Mouse (Mus musculus): ENCODE results near the gene Nmur2. TPM values are rescaled to one million over a fixed set of nuclear protein-coding genes. Genes with fewer than 3 reads are reported as not detected.

Nmur2 gene
- 0.08 and 0.09 TPM in 2 replicates for polyA plus RNA-seq (2015; fragmentation: Nextera tagmentation; extraction: Ambion mirVana)

- no peak for DNase-seq (ENCODE audit: low spot score)
Observed at GRCm38 (mm10) chr11:56040917-56041316, at the start of gene Nmur2. Gene Nmur2 (minus strand): TSS chr11:56041010.

GRCm38 (mm10) chr11:56089127-56089689, 48.4 kb upstream of the Nmur2 start:
- DNase-seq (ENCODE audit: low spot score) = no peak

- no peak for DNase-seq (ENCODE audit: low spot score)
Observed at GRCm38 (mm10) chr11:56072131-56072530, 31.3 kb upstream of the Nmur2 start.

DNA sequence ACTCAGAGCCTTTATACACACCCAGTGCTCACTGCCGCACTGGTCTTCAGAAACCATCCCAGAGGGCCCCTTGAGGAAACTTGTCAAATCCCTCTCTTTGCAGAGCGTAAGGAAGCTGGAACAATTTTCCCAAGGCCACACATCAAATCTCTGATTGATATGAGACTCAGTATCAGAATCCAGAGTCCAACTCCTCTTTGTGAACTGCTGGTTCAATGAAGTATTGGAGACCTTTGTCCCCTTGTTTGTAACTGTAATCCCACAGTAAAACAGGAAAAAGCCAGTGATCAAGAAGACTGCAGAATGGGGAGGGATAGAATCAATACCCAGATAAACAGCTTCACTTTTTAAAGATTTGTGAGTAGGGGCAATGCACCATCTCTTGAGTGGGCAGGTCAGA, 28.8 kb upstream of the Nmur2 start:
- no peak for DNase-seq (ENCODE audit: low spot score)

GRCm38 (mm10) chr11:56065147-56065546, 24.3 kb upstream of the Nmur2 start:
- DNase-seq (ENCODE audit: low spot score) = no peak

DNA sequence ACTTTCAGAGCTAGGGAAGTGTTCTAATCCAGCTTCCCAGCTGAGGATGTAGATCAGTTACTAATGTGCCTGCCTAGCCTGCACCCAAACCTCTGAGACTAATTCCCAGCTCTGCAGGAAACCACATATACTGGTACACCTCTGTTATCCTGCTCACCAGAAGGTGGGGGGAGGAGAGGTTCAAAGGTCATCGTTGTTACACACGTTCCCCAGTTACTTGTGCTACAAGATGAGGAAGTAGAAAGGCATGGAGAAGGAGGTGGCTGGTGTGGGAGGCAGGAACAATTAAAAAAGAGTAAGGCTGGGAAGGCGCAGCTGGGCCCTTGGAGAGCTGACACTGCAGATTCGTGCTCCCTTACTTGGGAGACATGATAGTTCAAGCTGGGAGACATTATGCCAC, 23.8 kb upstream of the Nmur2 start:
- DNase-seq (ENCODE audit: low spot score) = no peak

DNA sequence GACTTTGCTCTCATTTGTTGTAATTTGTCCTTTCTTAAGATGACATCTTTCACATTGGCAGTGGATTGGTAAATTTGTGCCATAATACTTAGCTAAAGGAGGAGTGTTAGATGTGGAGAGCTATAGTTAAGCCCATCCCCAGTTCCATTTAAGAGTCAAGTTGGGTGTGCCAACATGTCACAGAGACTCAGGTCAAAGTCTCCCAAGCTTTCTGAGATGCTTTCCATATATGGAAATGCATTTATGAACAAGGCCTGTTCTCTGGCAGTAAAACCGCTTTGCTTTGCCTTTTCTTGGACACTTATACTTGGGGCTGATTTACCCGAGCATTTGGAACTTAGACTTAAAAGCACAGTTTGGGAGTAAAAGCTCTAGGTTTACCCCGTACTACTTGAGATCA, 18.4 kb upstream of the Nmur2 start:
- no peak for DNase-seq (ENCODE audit: low spot score)

GRCm38 (mm10) chr11:56054439-56054838, 13.6 kb upstream of the Nmur2 start:
- DNase-seq (ENCODE audit: low spot score) = no peak

DNA sequence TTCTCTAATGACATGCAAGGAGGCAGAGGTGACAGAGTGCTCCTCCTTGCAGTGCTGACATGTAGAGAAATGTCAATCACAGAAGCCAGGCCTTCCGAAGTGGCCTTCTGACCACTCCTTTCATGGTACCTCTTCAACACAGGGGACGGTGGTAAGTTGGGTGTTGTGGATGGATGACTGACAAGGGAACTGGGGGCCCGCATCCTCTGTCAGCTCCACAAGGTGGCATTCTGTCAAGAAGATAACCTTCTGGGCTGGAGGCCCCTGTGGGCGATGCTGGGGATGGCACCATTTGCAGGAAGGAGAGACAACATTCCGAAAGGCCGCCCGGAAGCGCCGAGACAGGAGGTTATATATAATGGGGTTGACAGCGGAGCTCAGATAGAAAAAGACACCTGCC, 14.0 kb downstream of the Nmur2 start:
- no peak for DNase-seq (ENCODE audit: low spot score)

GRCm38 (mm10) chr11:56025746-56026570, 14.9 kb downstream of the Nmur2 start:
- no peak for DNase-seq (ENCODE audit: low spot score)

GRCm38 (mm10) chr11:56013510-56014057, 27.2 kb downstream of the Nmur2 start:
- DNase-seq (ENCODE audit: low spot score) = no peak

GRCm38 (mm10) chr11:56012396-56012795, 28.4 kb downstream of the Nmur2 start:
- DNase-seq (ENCODE audit: low spot score) = no peak

- no peak for DNase-seq (ENCODE audit: low spot score)
Observed at GRCm38 (mm10) chr11:56008277-56008676, 32.5 kb downstream of the Nmur2 start.

- DNase-seq (ENCODE audit: low spot score) = no peak
Observed at GRCm38 (mm10) chr11:55992799-55993198, 48.0 kb downstream of the Nmur2 start.

DNA sequence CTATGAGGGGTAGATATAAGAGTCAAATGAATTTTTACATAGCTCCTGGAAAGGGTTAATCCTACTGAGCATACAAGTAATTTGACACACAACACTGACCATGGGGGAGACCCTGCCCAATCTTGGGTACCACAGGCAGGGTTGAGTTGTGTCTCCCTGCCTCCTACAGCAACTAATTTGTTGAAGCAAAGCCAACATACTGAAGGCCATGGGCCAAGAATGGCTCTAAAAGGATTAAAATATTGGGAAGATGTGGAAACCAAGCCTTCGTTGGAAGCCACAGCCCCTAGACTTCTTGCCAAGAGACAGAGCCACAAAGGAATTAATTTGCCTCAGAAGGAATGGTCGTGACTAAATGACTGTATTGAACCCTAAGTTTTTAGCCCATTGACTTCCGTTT, 48.7 kb downstream of the Nmur2 start:
- no peak for DNase-seq (ENCODE audit: low spot score)

- peak; percentile 7 for DNase-seq (ENCODE audit: low spot score)
Observed at GRCm38 (mm10) chr11:55991505-55992066, 49.2 kb downstream of the Nmur2 start.

DNA sequence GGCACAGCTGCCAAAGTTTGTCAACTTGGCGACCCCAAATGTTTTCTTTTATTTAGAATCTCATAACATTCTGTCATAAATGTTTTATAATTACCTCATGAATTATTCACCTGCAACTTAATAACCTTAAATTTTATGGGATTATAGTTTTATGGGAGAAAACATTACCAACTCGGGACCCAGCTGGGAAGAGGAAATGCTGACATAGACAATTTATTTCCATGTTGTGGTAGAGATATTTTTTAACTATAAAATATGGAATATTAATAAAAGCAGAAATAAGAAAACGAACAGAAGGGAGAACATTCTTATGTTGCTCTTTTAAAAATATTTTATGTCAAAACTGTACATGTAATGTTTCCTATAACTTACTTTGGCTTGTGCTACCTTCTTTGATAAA, 56.2 kb downstream of the Nmur2 start:
- DNase-seq (ENCODE audit: low spot score) = no peak

DNA sequence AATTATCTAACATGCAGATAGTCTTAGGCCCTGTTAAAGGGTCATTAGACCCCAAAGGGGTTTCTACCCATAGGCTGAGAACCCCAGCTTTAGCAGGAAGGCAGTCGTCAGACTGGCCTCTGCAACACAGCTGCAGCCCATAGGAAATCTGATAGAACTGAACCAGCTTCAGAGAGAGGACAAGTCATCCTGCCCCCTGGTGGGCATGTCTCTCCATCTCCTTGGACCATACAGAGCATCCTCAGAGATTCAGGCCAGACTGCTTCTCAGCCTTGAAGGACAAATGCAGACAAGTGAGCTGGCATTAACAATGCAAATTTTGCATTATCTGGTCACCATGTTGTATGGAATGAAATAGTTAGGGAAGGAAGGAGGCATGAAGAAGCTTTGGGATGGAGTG, 59.2 kb downstream of the Nmur2 start:
- DNase-seq (ENCODE audit: low spot score) = no peak

GRCm38 (mm10) chr11:55978146-55978545, 62.7 kb downstream of the Nmur2 start:
- no peak for DNase-seq (ENCODE audit: low spot score)

Data from thymus, postnatal 0 days (tissue).